Mouse (Mus musculus) testis, adult 2 months (tissue): ENCODE data around the gene Ifitm1.

Experiments
- CTCF ChIP-seq: fragments of 200-500 bp; IDR thresholded peaks from 2 replicates; pipeline ENCODE4 v1.5.1; 2012; ENCODE audit warnings: low read depth, mild to moderate bottlenecking, inconsistent platforms, low read length, moderate library complexity; ENCODE audit not compliant: control insufficient read depth, insufficient read depth, insufficient replicate concordance
- POLR2A ChIP-seq: fragments of 200-500 bp; IDR thresholded peaks from 2 replicates; pipeline ENCODE4 v1.6.1; 2012; ENCODE audit warnings: low read depth, mild to moderate bottlenecking, inconsistent platforms, low read length, moderate library complexity; ENCODE audit not compliant: control insufficient read depth

GRCm38 (mm10) chr7:141003248-141004010 lies 36.4 kb downstream of the Ifitm1 start:
- no peak for TF ChIP-seq CTCF
- TF ChIP-seq POLR2A, result no peak
